Mouse (Mus musculus) T-cell, adult 66 days (primary cell): ENCODE measurements around the gene Stau1. TPM values are rescaled to one million over a fixed set of nuclear protein-coding genes. Genes with fewer than 3 reads are reported as not detected.

ENCODE experiments used
- total RNA-seq, 2 experiments: library from RNA; stranded (reverse); gene quantifications; 3 replicates in 1 of 2; 4 replicates in 1 of 2; pipeline ENCODE4 v1.2.4; 2023

Stau1 gene
- total RNA-seq = 10 to 100 TPM; 59.0 to 64.2 TPM

DNA sequence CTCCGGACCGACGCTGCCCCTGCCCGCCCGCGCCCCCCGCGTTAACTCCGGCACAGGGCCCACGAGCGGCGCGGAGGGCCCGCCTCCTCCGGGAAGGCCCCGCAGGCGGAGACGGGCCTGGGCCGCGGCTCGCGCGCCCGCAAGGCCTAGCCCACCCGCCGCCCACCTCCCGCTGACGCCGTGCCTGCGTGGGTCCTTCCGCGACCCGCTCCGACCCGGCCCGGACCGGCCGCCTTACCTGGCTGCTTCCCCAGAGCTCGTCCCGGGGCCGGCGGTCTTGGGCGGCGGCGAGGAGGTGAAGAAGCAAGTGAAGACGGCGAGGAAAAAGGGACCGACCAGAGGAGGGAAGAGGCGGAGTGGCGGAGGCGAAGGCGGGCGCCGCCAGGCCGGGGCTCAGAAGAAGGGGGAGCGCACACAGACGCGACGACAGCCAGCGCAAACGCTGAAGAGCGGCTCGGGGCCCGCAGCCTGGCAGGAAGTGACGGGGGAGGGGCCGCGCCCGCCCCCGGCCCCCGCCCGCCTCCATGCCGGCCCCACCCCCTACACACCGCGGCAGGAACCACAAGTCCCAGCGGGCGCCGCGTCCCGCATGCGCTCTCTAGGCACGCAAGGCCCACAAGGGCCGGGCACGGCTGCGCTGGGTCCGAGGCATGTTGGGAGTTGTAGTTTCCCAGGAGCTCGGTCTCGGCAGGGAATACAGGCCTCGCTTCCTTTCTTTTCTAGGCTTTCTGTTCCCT, at the start of gene Stau1:
Stau1 (minus strand) TSS at position 504 of the 737 bp plus-strand sequence.

GRCm38 (mm10) chr2:167014702-167015381, 18.7 kb upstream of the Stau1 start, which contains the start of gene Ddx27:
Ddx27 (plus strand) TSS chr2:167015193.

GRCm38 (mm10) chr2:166905711-166906522, 90.2 kb downstream of the Stau1 start, which contains the start of gene Cse1l:
Cse1l (plus strand) TSS chr2:166906040.

Other genes starting within 250 kb of the Stau1 start
- gene Trp53rkb, start 203.8 kb downstream of the Stau1 start, total RNA-seq = 10 to 100 TPM; 10.5 to 12.6 TPM
- gene Arfgef2, start 190.7 kb downstream of the Stau1 start, total RNA-seq = 10 to 100 TPM; 36.2 to 45.8 TPM
- gene Cse1l, start 90.3 kb downstream of the Stau1 start, total RNA-seq = 10 to 100 TPM; 57.4 to 64.4 TPM
- gene Ddx27, start 18.9 kb upstream of the Stau1 start, total RNA-seq = 100 to 1,000 TPM; 119 to 128 TPM
- gene Znfx1, start 66.7 kb upstream of the Stau1 start, total RNA-seq = 10 to 100 TPM; 72.9 to 78.4 TPM
- under 1 TPM in 1 of 2 experiments, not detected in 1; 0.30 TPM for gene Kcnb1, start 193.9 kb upstream of the Stau1 start, total RNA-seq
- not detected for gene Ptgis, start 244.3 kb upstream of the Stau1 start, total RNA-seq